Mouse (Mus musculus) megakaryocyte-erythroid progenitor cell, adult 5 weeks (primary cell): ENCODE results near the gene Slc25a45. TPM values are rescaled to one million over a fixed set of nuclear protein-coding genes. Genes with fewer than 3 reads are reported as not detected.

Experiments used
- polyA plus RNA-seq: library from polyadenylated mRNA; stranded (reverse); fragments of >175 nt; gene quantifications from 2 replicates; pipeline ENCODE4 v1.2.3, GENCODE M21; 2012

The Slc25a45 gene
- 8.4 and 9.5 TPM in 2 replicates for polyA plus RNA-seq

DNA sequence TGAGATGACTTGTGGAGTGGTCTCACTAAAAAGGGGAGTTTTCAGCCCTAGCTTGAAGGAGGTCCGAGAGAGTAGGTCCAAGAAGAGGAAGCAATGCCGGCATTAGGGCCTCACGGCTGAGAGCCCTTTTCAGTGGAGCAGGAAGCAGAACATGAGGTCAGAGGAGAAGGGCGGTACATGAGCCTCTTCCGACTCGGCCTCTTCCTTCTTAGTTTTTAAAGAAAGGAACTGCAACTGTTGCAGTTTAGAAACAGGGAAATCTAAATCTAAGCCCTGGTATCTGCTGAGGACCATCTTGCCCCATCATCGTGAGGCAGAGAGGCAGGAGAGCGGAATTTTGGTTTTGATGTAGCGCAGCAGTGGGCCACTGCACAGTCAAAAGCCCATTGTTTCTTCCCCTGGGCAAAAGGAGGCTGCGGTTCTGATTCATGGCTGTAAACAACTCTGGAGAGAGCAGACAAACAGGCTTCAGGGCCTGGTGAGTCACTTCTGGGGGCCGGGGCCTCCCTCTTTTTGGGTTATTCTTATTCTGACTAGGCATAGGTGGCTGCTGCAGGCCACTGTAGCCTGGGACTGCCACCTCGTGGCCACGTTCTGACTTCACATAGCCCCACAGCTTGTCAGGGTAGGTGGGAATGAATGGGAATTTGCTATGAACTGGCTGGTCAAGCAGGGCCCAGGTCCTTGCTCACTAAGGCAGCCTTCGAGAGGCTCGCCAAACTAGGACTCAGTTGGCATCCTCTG lies at the start of gene Slc25a45:
Gene Slc25a45, plus strand, starts transcription at position 191 of the 744 bp plus-strand sequence.

DNA sequence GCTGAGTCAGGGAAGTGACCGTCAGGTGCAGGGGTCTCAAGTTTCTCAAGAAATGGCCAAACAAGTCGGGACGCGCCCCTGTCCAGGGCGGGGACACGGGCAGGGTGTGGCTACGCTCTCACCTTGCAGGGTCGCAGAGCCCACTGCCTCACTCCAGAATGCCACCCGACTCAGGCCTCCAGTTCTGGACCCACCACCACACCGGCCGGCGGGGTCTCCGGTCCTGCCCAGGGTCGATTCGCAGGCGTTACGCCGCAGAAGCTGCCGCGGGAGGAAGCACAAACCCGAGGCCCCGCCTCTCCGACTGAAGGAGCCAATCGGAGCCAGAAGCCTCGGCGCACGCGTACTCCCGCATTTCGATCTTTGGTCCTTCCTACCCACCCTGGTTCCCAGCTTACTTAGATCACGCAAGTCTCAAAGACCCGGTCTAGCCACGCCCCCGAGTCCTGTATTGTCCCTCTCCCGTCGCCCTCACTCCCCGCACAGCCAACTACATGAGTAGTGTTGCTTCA lies 2.6 kb upstream of the Slc25a45 start, which contains the start of gene Frmd8:
Gene Frmd8, minus strand, starts transcription at position 306 of the 512 bp plus-strand sequence.

DNA sequence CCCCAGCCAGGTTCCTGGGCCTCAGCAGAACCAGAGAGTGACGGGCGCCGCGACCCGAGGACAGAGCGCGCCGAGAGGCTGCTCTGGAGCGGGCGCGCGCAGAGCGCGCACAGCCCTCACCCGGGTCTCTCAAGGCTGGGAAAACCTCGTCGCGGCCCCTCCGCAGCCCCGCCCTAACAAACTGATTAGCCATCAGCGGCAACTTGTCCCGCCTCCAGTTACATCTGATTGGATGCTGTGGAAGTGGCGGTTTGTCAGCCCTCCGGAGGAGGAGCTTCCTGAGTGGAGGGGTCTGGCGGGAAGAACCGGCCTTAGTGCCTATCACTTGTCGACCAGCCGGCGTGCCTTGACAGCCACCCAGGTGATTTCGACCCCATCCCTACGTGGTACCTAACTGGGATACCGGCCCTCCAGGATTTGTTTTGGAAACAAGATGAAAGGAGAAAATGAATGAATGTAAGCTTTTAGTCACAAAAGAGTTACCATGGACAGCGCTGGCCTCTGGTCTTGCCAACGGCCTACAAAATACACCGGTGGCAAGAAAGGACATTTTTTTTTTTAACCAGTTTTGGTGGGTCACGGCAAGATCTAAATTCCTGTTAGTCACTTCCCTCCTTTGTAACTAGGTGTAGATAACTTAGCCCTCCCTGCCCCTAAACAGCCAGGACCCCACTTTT lies 16.5 kb downstream of the Slc25a45 start, which contains the start of gene Tigd3:
Gene Tigd3, minus strand, starts transcription at position 148 of the 677 bp plus-strand sequence.

DNA sequence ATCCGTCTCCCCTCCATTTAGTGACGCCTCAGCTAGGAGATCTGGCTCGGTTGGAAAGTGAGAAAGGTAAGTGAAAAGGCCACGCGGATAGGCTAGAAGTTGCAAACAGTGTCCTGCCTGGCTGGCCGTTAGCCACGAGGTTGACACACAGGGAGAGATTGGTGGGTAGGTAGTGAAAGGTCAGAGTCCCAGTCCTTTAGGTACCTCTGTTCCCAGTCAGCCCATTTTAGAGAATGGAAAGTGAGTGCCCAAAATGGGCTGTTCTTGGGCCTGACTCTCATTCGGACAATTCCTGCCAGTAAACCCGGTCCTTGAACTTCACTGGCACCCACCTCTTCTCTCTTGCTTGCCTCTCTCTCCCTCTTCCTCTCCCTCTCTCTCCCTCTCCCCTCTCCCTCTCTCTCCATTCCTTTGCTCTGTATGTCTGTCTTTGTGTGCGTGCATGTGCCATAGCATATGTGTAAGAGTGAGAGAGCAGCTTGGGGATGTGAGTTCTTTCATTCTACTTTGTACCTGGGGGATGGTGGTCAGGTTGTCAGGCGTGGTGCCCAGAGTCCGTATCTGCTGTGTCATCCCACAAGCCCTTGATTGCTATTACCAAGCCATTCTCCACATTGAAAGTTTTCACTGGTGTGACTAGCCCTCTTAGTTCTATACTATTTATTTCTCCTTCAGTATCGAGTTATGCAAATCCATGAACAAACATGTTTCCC lies 35.6 kb downstream of the Slc25a45 start, which contains the start of gene Dpf2:
Gene Dpf2, minus strand, starts transcription at position 4 of the 713 bp plus-strand sequence.

GRCm38 (mm10) chr19:5924713-5925093 lies 47.1 kb downstream of the Slc25a45 start, which contains the start of gene Cdc42ep2:
Gene Cdc42ep2 (minus strand): TSS chr19:5924816.

Other genes with a start within 250 kb of the Slc25a45 start
- gene Rela, start 240.3 kb upstream of the Slc25a45 start, polyA plus RNA-seq = 186 and 217 TPM in 2 replicates
- gene Sipa1, start 214.1 kb upstream of the Slc25a45 start, polyA plus RNA-seq = 234 and 255 TPM in 2 replicates
- gene Map3k11, start 189.1 kb upstream of the Slc25a45 start, polyA plus RNA-seq = 229 and 246 TPM in 2 replicates
- gene Pcnx3, start 188.9 kb upstream of the Slc25a45 start, polyA plus RNA-seq = 233 and 270 TPM in 2 replicates
- 0.37 and 0.54 TPM in 2 replicates for gene Kcnk7, start 173.4 kb upstream of the Slc25a45 start, polyA plus RNA-seq
- 87.7 and 93.6 TPM in 2 replicates for gene Ehbp1l1, start 151.5 kb upstream of the Slc25a45 start, polyA plus RNA-seq
- gene Fam89b, start 148.2 kb upstream of the Slc25a45 start, polyA plus RNA-seq = 138 and 143 TPM in 2 replicates
- gene Ltbp3, start 136.9 kb upstream of the Slc25a45 start, polyA plus RNA-seq = 47.2 and 67.1 TPM in 2 replicates
- gene Scyl1, start 106.4 kb upstream of the Slc25a45 start, polyA plus RNA-seq = 78.1 and 93.1 TPM in 2 replicates
- gene Frmd8, start 2.5 kb upstream of the Slc25a45 start, polyA plus RNA-seq = 27.8 and 28.3 TPM in 2 replicates
- gene Tigd3, start 16.3 kb downstream of the Slc25a45 start, polyA plus RNA-seq = 0.84 and 1.3 TPM in 2 replicates
- gene Dpf2, start 35.2 kb downstream of the Slc25a45 start, polyA plus RNA-seq = 48.2 and 61.9 TPM in 2 replicates
- gene Cdc42ep2, start 47.0 kb downstream of the Slc25a45 start, polyA plus RNA-seq = 0.10 and 0.20 TPM in 2 replicates
- 41.2 and 48.3 TPM in 2 replicates for gene Pola2, start 86.4 kb downstream of the Slc25a45 start, polyA plus RNA-seq
- gene Slc22a20, start 108.3 kb downstream of the Slc25a45 start, polyA plus RNA-seq = not detected in 2 replicates
- 105 and 106 TPM in 2 replicates for gene Capn1, start 138.1 kb downstream of the Slc25a45 start, polyA plus RNA-seq
- 167 and 179 TPM in 2 replicates for gene Syvn1, start 168.8 kb downstream of the Slc25a45 start, polyA plus RNA-seq
- 22.3 and 22.4 TPM in 2 replicates for gene Mrpl49, start 180.0 kb downstream of the Slc25a45 start, polyA plus RNA-seq
- gene Fau, start 180.0 kb downstream of the Slc25a45 start, polyA plus RNA-seq = 4,552 and 5,111 TPM in 2 replicates
- 62.2 and 69.2 TPM in 2 replicates for gene Znhit2, start 183.4 kb downstream of the Slc25a45 start, polyA plus RNA-seq
- 10.4 and 10.7 TPM in 2 replicates for gene Tm7sf2, start 190.6 kb downstream of the Slc25a45 start, polyA plus RNA-seq
- 42.3 and 58.6 TPM in 2 replicates for gene Vps51, start 199.4 kb downstream of the Slc25a45 start, polyA plus RNA-seq
- gene Tmem262, start 202.2 kb downstream of the Slc25a45 start, polyA plus RNA-seq = not detected in 2 replicates
- 0.47 and 1.4 TPM in 2 replicates for gene Gm28374, start 204.4 kb downstream of the Slc25a45 start, polyA plus RNA-seq
- 69.2 and 77.1 TPM in 2 replicates for gene Zfpl1, start 207.1 kb downstream of the Slc25a45 start, polyA plus RNA-seq
- gene Cdca5, start 207.2 kb downstream of the Slc25a45 start, polyA plus RNA-seq = 10.9 and 13.6 TPM in 2 replicates
- 2.3 and 3.3 TPM in 2 replicates for gene AC131692.1, start 216.6 kb downstream of the Slc25a45 start, polyA plus RNA-seq
- gene Naaladl1, start 228.0 kb downstream of the Slc25a45 start, polyA plus RNA-seq = 0.07 and 0.37 TPM in 2 replicates
- 57.7 and 61.3 TPM in 2 replicates for gene Sac3d1, start 240.8 kb downstream of the Slc25a45 start, polyA plus RNA-seq